Mouse (Mus musculus) G1E (cell line): ENCODE measurements around the gene Arpc4. TPM values are rescaled to one million over a fixed set of nuclear protein-coding genes. Genes with fewer than 3 reads are reported as not detected.

Source experiments
- ATAC-seq: 2 replicates; pipeline ENCODE4 v1.8.0; 2016; ENCODE audit warnings: mild to moderate bottlenecking; ENCODE audit not compliant: insufficient number of reproducible peaks, poor library complexity, low FRiP score, severe bottlenecking; ENCODE audit errors: extremely low read depth
- DNase-seq: peaks from one replicate; pipeline ENCODE4 v3.0.0; 2012; ENCODE audit warnings: low spot score
- H3K27me3 ChIP-seq: 2 replicates; pipeline ENCODE4 v1.6.1; 2012; ENCODE audit warnings: mild to moderate bottlenecking, low read length, inconsistent platforms; ENCODE audit not compliant: insufficient read depth
- H3K36me3 ChIP-seq: replicated peaks from 2 replicates; pipeline ENCODE3; 2012; ENCODE audit warnings: mild to moderate bottlenecking, inconsistent platforms
- H3K4me1 ChIP-seq: 2 replicates; pipeline ENCODE4 v1.6.1; 2012; ENCODE audit warnings: low read depth, low read length, inconsistent platforms, mixed read lengths; ENCODE audit not compliant: insufficient read depth
- H3K4me3 ChIP-seq: 2 replicates; pipeline ENCODE4 v1.5.1; 2012; ENCODE audit warnings: low read depth, mild to moderate bottlenecking, inconsistent platforms, low read length, moderate library complexity, mixed read lengths
- H3K9me3 ChIP-seq: replicated peaks from 2 replicates; pipeline ENCODE4 v1.6.1; 2012; ENCODE audit warnings: inconsistent platforms
- CTCF ChIP-seq: IDR thresholded peaks from 2 replicates; pipeline ENCODE4 v1.5.1; 2012; ENCODE audit warnings: low read depth, low read length, inconsistent platforms, mixed read lengths
- GATA1 ChIP-seq: IDR thresholded peaks from 2 replicates; pipeline ENCODE4 v1.6.1; 2012; ENCODE audit warnings: borderline replicate concordance, low read length, inconsistent platforms, mixed read lengths
- GATA2 ChIP-seq: IDR thresholded peaks from 2 replicates; pipeline ENCODE4 v1.6.1; 2012; ENCODE audit warnings: low read depth, low read length, inconsistent platforms, borderline replicate concordance
- POLR2AphosphoS5 ChIP-seq: IDR thresholded peaks from 2 replicates; pipeline ENCODE4 v1.6.1; 2012; ENCODE audit warnings: low read depth, low read length, inconsistent platforms; ENCODE audit not compliant: insufficient replicate concordance
- TAL1 ChIP-seq: conservative IDR thresholded peaks from 2 replicates; pipeline ENCODE4 v1.6.1; 2012; ENCODE audit warnings: low read depth, low read length, inconsistent platforms, mixed read lengths
- polyA plus RNA-seq: library from polyadenylated mRNA; stranded (reverse); fragments of >175 nt; gene quantifications from 2 replicates; pipeline ENCODE4 v1.2.3, GENCODE M21; 2012
- total RNA-seq, 2 experiments: library from RNA; stranded (forward) in 1 of 2; stranded (reverse) in 1 of 2; fragments of 200-1000 nt in 1 of 2; fragments of >200 nt in 1 of 2; fragmentation: Nextera tagmentation in 1 of 2; gene quantifications; 2 replicates each; pipeline ENCODE4 v1.2.3; 2014 to 2017

Gene Arpc4
- total and polyA plus RNA-seq, 3 experiments = 96.4 to 263 (median 247) TPM

GRCm38 (mm10) chr6:113370194-113370929 is 7.6 kb upstream of the Arpc4 start:
- TF ChIP-seq CTCF (no peak), POLR2AphosphoS5 (no peak), TAL1 (no peak)
- no peak for DNase-seq

DNA sequence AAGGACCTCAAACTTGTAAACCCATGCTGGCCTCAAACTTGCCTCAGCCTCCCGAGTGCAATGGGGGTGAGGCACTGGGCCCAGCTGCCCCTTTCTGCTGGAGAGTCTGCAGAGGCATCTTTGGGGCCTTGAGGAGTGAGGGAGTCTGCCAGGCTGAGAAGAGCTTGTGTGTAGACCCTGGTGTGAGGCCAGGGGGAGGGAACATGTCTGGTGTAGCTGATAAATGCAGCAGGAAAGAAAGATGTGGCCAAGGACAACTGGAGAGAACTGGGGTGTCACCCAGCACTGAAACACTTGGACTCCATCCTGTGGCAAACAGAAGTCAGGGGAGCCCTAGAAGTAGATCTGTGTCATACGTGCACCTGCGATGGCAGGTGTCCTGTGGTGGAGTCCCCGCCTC is 4.4 kb upstream of the Arpc4 start:
- peaks cover 79% of the 10 kb centered on the region for H3K36me3 ChIP-seq
- DNase-seq (no peak), ATAC-seq (no peak)
- no peak overlapping the region for H3K4me3 ChIP-seq
- peaks cover 25% of the 10 kb centered on the region for H3K4me1 ChIP-seq
- TF ChIP-seq GATA2 = no peak
- no peak for TF ChIP-seq TAL1
- no peak for TF ChIP-seq GATA1
- TF ChIP-seq POLR2AphosphoS5 = no peak
- no peak for TF ChIP-seq CTCF
- no peaks in the 10 kb centered on the region for H3K9me3 ChIP-seq
- no peaks in the 10 kb centered on the region for H3K27me3 ChIP-seq

More at GRCm38 (mm10) chr6:113370194-113370929, 7.6 kb upstream of the Arpc4 start:
- Histone ChIP-seq H3K9me3 (no peaks in the 10 kb centered on the region), H3K36me3 (peaks cover 90% of the 10 kb centered on the region), H3K4me1 (peaks cover 8% of the 10 kb centered on the region), H3K27me3 (no peaks in the 10 kb centered on the region), H3K4me3 (no peak overlapping the region)
- no peak for ATAC-seq

GRCm38 (mm10) chr6:113377172-113377495 is 781 bp upstream of the Arpc4 start:
- ATAC-seq (no peak; the same call in 1 of the 2 replicates), DNase-seq (peak; percentile 96)
- H3K4me3 ChIP-seq = peak overlapping the region; percentile 81
- H3K9me3 ChIP-seq = no peaks in the 10 kb centered on the region
- H3K36me3 ChIP-seq = peaks cover 73% of the 10 kb centered on the region
- peaks cover 52% of the 10 kb centered on the region for H3K4me1 ChIP-seq
- no peaks in the 10 kb centered on the region for H3K27me3 ChIP-seq
- TF ChIP-seq GATA1 (no peak), CTCF (no peak), POLR2AphosphoS5 (no peak), TAL1 (no peak), GATA2 (no peak)

DNA sequence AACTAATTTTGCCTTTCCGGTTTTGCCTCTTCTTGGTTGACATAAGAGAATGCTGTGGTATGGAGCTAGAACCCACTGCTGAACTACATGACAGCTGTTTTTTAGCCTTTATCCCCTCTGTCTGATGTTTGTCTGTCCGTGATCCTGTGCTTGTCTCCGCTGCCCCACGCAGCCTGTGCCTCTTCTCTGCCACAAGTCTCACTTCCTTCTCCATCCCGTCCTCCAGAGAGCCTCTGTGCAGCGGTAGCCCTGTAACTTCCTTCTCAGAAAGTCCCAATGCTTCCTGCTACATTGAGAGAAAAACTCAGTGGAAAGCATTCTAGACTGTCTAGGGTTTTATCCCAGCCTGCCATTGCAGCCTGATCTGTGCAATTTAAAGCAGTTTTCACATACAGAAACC is 1.3 kb downstream of the Arpc4 start:
- Histone ChIP-seq H3K4me1 (peaks cover 46% of the 10 kb centered on the region), H3K36me3 (peaks cover 73% of the 10 kb centered on the region)

GRCm38 (mm10) chr6:113380480-113380879 is 2.6 kb downstream of the Arpc4 start:
- H3K4me3 ChIP-seq = no peak overlapping the region; the same call in 1 of the 2 replicates
- H3K36me3 ChIP-seq = peaks cover 72% of the 10 kb centered on the region
- H3K27me3 ChIP-seq = no peaks in the 10 kb centered on the region
- H3K9me3 ChIP-seq = no peaks in the 10 kb centered on the region
- no peak for TF ChIP-seq TAL1
- no peak for TF ChIP-seq GATA2
- TF ChIP-seq CTCF = no peak
- TF ChIP-seq POLR2AphosphoS5 = no peak
- no peak for TF ChIP-seq GATA1
- peaks cover 46% of the 10 kb centered on the region for H3K4me1 ChIP-seq
- ATAC-seq (no peak), DNase-seq (no peak)

More for the DNA sequence above, 1.3 kb downstream of the Arpc4 start:
- Histone ChIP-seq H3K27me3 (no peaks in the 10 kb centered on the region), H3K4me3 (peak overlapping the region; percentile 81), H3K9me3 (no peaks in the 10 kb centered on the region)
- DNase-seq (no peak), ATAC-seq (no peak)
- TF ChIP-seq GATA1 (no peak), CTCF (no peak), POLR2AphosphoS5 (no peak), GATA2 (no peak), TAL1 (no peak)

GRCm38 (mm10) chr6:113384351-113384927 is 6.5 kb downstream of the Arpc4 start:
- TF ChIP-seq POLR2AphosphoS5 = no peak
- no peak for TF ChIP-seq GATA1
- TF ChIP-seq CTCF = no peak
- TF ChIP-seq GATA2 = no peak
- no peak for TF ChIP-seq TAL1
- Histone ChIP-seq H3K4me1 (peaks cover 28% of the 10 kb centered on the region), H3K9me3 (no peaks in the 10 kb centered on the region), H3K36me3 (peaks cover 98% of the 10 kb centered on the region), H3K27me3 (no peaks in the 10 kb centered on the region), H3K4me3 (no peak overlapping the region)
- no peak for DNase-seq
- ATAC-seq = no peak
